Mouse (Mus musculus) limb, embryonic 13.5 days (tissue): ENCODE measurements around the gene Pold4. TPM values are rescaled to one million over a fixed set of nuclear protein-coding genes. Genes with fewer than 3 reads are reported as not detected.

Experiments
- ATAC-seq: fragments of 200-750 bp; cut with Nextera tagmentation; 2 replicates; pipeline ENCODE4 v1.8.0; 2017; ENCODE audit warnings: low read depth, moderate number of reproducible peaks, moderate TSS enrichment; ENCODE audit not compliant: low FRiP score
- H3K27ac ChIP-seq: fragments of 300-500 bp; sonication (generic); 2 replicates; pipeline ENCODE4 v1.5.1; 2015; ENCODE audit warnings: inconsistent platforms, mild to moderate bottlenecking, moderate library complexity
- H3K27me3 ChIP-seq: fragments of 300-500 bp; sonication (generic); 2 replicates; pipeline ENCODE4 v1.6.1; 2015; ENCODE audit warnings: mild to moderate bottlenecking, inconsistent platforms
- H3K36me3 ChIP-seq: fragments of 300-500 bp; sonication (generic); 2 replicates; pipeline ENCODE4 v1.6.1; 2015; ENCODE audit warnings: inconsistent platforms, mild to moderate bottlenecking, moderate library complexity
- H3K4me1 ChIP-seq: fragments of 300-500 bp; sonication (generic); 2 replicates; pipeline ENCODE4 v1.6.1; 2015; ENCODE audit warnings: inconsistent platforms
- H3K4me2 ChIP-seq: fragments of 300-500 bp; sonication (generic); replicated peaks from 2 replicates; pipeline ENCODE4 v1.6.1; 2015; ENCODE audit warnings: inconsistent platforms, mild to moderate bottlenecking, moderate library complexity
- H3K4me3 ChIP-seq: fragments of 300-500 bp; sonication (generic); 2 replicates; pipeline ENCODE4 v1.5.1; 2015; ENCODE audit warnings: moderate library complexity, mild to moderate bottlenecking, inconsistent platforms
- H3K9ac ChIP-seq: fragments of 300-500 bp; sonication (generic); 2 replicates; pipeline ENCODE4 v1.6.1; 2015; ENCODE audit warnings: mild to moderate bottlenecking, inconsistent platforms
- H3K9me3 ChIP-seq: fragments of 300-500 bp; sonication (generic); 2 replicates; pipeline ENCODE4 v1.6.1; 2016; ENCODE audit warnings: inconsistent platforms
- WGBS: fragments of 180-500 bp; shearing (Covaris S2); methylation state at CpG from one replicate; pipeline ENCODE4 v1.1.7; 2015; 5-methylcytosine and 5-hydroxymethylcytosine counted together
- polyA plus RNA-seq: library from polyadenylated mRNA; unstranded; fragments of >200 nt; fragmentation: Nextera tagmentation; extraction: Ambion mirVana; gene quantifications from 2 replicates; pipeline ENCODE4 v1.2.1, GENCODE M21; 2015

Gene Pold4
- polyA plus RNA-seq, 1 experiment from 2014 or later, result 17.6 TPM

GRCm38 (mm10) chr19:4194776-4195650 lies 36.7 kb upstream of the Pold4 start:
- Histone ChIP-seq H3K9me3 (no peaks in the 10 kb centered on the region), H3K4me2 (no peak overlapping the region), H3K4me3 (no peak overlapping the region), H3K36me3 (peaks cover 66% of the 10 kb centered on the region), H3K4me1 (peaks cover 46% of the 10 kb centered on the region), H3K27ac (no peak overlapping the region), H3K27me3 (no peaks in the 10 kb centered on the region), H3K9ac (0 out of 2 replicates have a peak overlapping the region, but pooled peaks have one; percentile 1)
- WGBS, result 79% methylated on average over 12 of the region's 12 CpGs
- ATAC-seq, result no peak

DNA sequence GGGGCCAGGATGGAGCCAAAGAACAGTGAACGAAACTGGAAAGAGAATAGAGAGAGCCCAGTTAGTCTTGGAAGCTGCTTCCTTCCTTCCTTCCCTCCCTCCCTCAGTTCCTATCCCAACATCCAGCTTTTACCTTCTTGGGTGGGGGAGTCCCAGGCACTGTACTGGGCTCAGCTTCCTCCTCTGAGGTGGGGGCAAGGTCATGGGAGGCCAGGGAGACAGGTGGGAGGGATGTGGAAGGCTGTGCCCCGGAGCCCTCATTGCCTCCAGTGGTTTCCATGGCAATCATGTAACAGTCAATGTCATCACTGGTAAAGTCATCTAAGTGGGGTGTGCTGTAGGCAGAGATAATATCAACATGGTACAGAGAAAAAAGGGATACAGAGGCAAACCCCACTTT lies 35.7 kb upstream of the Pold4 start:
- 42% methylated on average over 2 of the region's 2 CpGs for WGBS
- no peak overlapping the region for H3K4me2 ChIP-seq
- H3K4me3 ChIP-seq, result no peak overlapping the region
- H3K36me3 ChIP-seq, result peaks cover 70% of the 10 kb centered on the region
- ATAC-seq, result no peak
- H3K27me3 ChIP-seq, result no peaks in the 10 kb centered on the region
- no peak overlapping the region for H3K9ac ChIP-seq
- peaks cover 50% of the 10 kb centered on the region for H3K4me1 ChIP-seq
- no peaks in the 10 kb centered on the region for H3K9me3 ChIP-seq
- no peak overlapping the region; the same call in 1 of the 2 replicates for H3K27ac ChIP-seq

GRCm38 (mm10) chr19:4196548-4196947 lies 35.2 kb upstream of the Pold4 start:
- no peak for ATAC-seq
- no peaks in the 10 kb centered on the region for H3K27me3 ChIP-seq
- peak overlapping the region; percentile 34; the same call in 1 of the 2 replicates for H3K27ac ChIP-seq
- H3K9me3 ChIP-seq, result no peaks in the 10 kb centered on the region
- H3K4me1 ChIP-seq, result peaks cover 45% of the 10 kb centered on the region
- no peak overlapping the region for H3K4me3 ChIP-seq
- H3K4me2 ChIP-seq, result no peak overlapping the region
- WGBS, result 11% methylated on average over 5 of the region's 5 CpGs
- peak overlapping the region; percentile 25 for H3K9ac ChIP-seq
- H3K36me3 ChIP-seq, result peaks cover 70% of the 10 kb centered on the region

GRCm38 (mm10) chr19:4197180-4197579 lies 34.5 kb upstream of the Pold4 start:
- H3K4me1 ChIP-seq, result peaks cover 50% of the 10 kb centered on the region
- no peak for ATAC-seq
- peaks cover 70% of the 10 kb centered on the region for H3K36me3 ChIP-seq

DNA sequence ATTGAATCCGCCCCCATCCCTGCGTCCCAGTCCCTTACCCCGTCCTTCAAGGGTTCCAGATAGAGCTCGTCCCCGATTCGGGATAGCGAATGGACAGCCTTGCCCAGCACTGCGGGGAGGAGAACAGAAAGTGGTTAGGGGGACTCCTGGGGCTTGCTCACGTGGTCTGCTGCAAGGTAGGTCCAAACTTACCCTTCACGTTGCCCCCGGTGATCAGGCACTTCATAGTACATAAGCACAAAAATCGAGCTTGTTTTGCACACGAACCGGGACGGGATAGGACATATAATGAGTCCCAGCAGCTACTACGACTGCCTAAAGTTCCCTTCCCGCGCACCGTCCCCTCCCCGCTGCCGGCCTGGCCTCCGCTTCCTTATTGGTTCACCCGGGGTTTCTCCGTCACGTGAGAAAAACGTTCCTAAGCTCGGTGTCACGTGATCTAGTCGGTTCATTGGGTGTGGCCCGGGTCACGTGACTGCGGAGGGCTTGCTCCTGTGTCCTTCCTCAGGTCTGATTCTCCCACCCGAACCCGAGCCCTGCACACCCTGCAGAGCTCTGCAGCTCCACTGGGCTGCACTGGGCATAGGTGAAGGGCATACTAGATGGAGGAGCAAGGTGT lies 30.3 kb upstream of the Pold4 start, which contains the start of gene Rad9a:
Rad9a (minus strand) TSS at position 372 of the 619 bp plus-strand sequence.
- Histone ChIP-seq H3K27me3 (0 out of 2 replicates have a peak, but pooled peaks cover 2% of the 10 kb centered on the region), H3K4me3 (peak within 1 kb of the TSS; percentile 57)
- WGBS, result under 1% methylated on average over 34 of the region's 34 CpGs

More at GRCm38 (mm10) chr19:4197180-4197579, 34.5 kb upstream of the Pold4 start:
- no peak overlapping the region for H3K4me2 ChIP-seq
- H3K4me3 ChIP-seq, result no peak overlapping the region
- H3K9ac ChIP-seq, result no peak overlapping the region
- H3K27me3 ChIP-seq, result no peaks in the 10 kb centered on the region
- H3K9me3 ChIP-seq, result no peaks in the 10 kb centered on the region
- peak overlapping the region; percentile 34; the same call in 1 of the 2 replicates for H3K27ac ChIP-seq
- WGBS, result 69% methylated on average over 3 of the region's 3 CpGs

DNA sequence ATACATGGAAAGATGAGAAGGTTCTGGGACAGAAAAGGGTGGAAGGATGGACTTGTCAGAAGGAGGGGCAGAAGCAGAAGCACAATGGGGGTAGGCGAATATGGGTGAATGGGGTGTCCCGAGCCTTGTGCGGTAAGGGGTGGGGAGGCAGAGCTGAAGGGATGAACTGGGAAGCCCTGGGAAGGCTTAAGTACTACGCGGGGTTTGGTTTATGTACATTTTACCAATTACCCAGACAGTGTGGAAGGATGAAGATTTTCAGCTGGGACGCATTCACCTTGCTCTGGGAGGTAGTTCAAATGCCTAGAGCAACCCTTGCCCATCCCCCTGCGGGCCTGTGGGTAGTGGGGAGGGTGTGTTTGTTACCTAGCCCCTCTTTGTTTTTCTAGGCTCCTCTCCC lies 29.6 kb upstream of the Pold4 start:
- Histone ChIP-seq H3K4me2 (peak overlapping the region; percentile 94), H3K9ac (peak overlapping the region; percentile 76), H3K27me3 (0 out of 2 replicates have a peak, but pooled peaks cover 3% of the 10 kb centered on the region), H3K4me1 (peaks cover 28% of the 10 kb centered on the region), H3K36me3 (peaks cover 29% of the 10 kb centered on the region), H3K4me3 (peak overlapping the region; percentile 57), H3K9me3 (no peaks in the 10 kb centered on the region), H3K27ac (no peak overlapping the region)
- WGBS, result 31% methylated on average over 7 of the region's 7 CpGs
- no peak for ATAC-seq

More for the DNA sequence above, 30.3 kb upstream of the Pold4 start, which contains the start of gene Rad9a:
- Histone ChIP-seq H3K9me3 (no peaks in the 10 kb centered on the region), H3K4me1 (peaks cover 32% of the 10 kb centered on the region), H3K9ac (peak within 1 kb of the TSS; percentile 77), H3K36me3 (peaks cover 37% of the 10 kb centered on the region), H3K4me2 (peak within 1 kb of the TSS; percentile 94), H3K27ac (peak within 1 kb of the TSS; percentile 39)
- ATAC-seq, result peak; percentile 86

DNA sequence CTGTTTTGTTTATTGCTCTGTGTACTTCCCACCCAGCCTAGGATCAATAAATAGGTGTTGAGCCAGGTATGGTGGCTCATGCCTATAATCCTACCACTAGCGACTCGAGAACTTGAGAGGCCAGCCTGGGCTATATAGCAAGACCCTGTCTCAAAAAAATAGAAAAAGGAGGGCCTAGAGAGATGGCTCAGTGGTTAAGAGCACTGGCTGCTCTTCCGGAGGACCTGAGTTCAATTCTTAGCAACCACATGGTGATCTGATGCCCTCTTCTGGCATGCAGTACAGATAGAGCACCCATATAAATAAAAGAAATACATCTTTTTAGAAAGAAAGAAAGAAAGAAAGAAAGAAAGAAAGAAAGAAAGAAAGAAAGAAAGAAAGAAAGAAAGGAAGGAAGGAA lies 28.6 kb upstream of the Pold4 start:
- ATAC-seq, result no peak
- 0 out of 2 replicates have a peak, but pooled peaks cover 3% of the 10 kb centered on the region for H3K27me3 ChIP-seq
- no peak overlapping the region for H3K4me2 ChIP-seq
- WGBS, result 59% methylated on average over 3 of the region's 3 CpGs
- no peak overlapping the region for H3K9ac ChIP-seq
- peaks cover 20% of the 10 kb centered on the region for H3K36me3 ChIP-seq
- H3K27ac ChIP-seq, result no peak overlapping the region
- H3K4me1 ChIP-seq, result peaks cover 25% of the 10 kb centered on the region
- H3K9me3 ChIP-seq, result no peaks in the 10 kb centered on the region
- no peak overlapping the region for H3K4me3 ChIP-seq

- WGBS, result 63% methylated on average over 13 of the region's 13 CpGs
- no peaks in the 10 kb centered on the region for H3K9me3 ChIP-seq
- no peak overlapping the region for H3K9ac ChIP-seq
- H3K27me3 ChIP-seq, result 0 out of 2 replicates have a peak, but pooled peaks cover 3% of the 10 kb centered on the region
- peaks cover 25% of the 10 kb centered on the region for H3K4me1 ChIP-seq
- H3K27ac ChIP-seq, result no peak overlapping the region
- H3K36me3 ChIP-seq, result peaks cover 14% of the 10 kb centered on the region
- no peak for ATAC-seq
- no peak overlapping the region for H3K4me2 ChIP-seq
- no peak overlapping the region for H3K4me3 ChIP-seq
Measured at GRCm38 (mm10) chr19:4203604-4204326, 27.9 kb upstream of the Pold4 start.

- H3K4me1 ChIP-seq, result peaks cover 23% of the 10 kb centered on the region
- 56% methylated on average over 4 of the region's 4 CpGs for WGBS
- no peak overlapping the region for H3K4me2 ChIP-seq
- H3K27ac ChIP-seq, result no peak overlapping the region
- no peak overlapping the region for H3K4me3 ChIP-seq
- H3K36me3 ChIP-seq, result peaks cover 5% of the 10 kb centered on the region
- 0 out of 2 replicates have a peak, but pooled peaks cover 3% of the 10 kb centered on the region for H3K27me3 ChIP-seq
- no peak for ATAC-seq
- H3K9me3 ChIP-seq, result no peaks in the 10 kb centered on the region
- H3K9ac ChIP-seq, result no peak overlapping the region
Measured at GRCm38 (mm10) chr19:4204889-4205288, 26.8 kb upstream of the Pold4 start.

GRCm38 (mm10) chr19:4206971-4207370 lies 24.7 kb upstream of the Pold4 start:
- H3K27ac ChIP-seq, result no peak overlapping the region
- no peaks in the 10 kb centered on the region for H3K36me3 ChIP-seq
- no peak overlapping the region for H3K4me2 ChIP-seq
- H3K9me3 ChIP-seq, result no peaks in the 10 kb centered on the region
- 0 out of 2 replicates have a peak, but pooled peaks have one; percentile 33 for ATAC-seq
- no peak overlapping the region for H3K4me3 ChIP-seq
- H3K27me3 ChIP-seq, result peaks cover 9% of the 10 kb centered on the region; the same call in 1 of the 2 replicates
- peaks cover 15% of the 10 kb centered on the region for H3K4me1 ChIP-seq
- no peak overlapping the region for H3K9ac ChIP-seq
- 2% methylated on average over 2 of the region's 2 CpGs for WGBS

DNA sequence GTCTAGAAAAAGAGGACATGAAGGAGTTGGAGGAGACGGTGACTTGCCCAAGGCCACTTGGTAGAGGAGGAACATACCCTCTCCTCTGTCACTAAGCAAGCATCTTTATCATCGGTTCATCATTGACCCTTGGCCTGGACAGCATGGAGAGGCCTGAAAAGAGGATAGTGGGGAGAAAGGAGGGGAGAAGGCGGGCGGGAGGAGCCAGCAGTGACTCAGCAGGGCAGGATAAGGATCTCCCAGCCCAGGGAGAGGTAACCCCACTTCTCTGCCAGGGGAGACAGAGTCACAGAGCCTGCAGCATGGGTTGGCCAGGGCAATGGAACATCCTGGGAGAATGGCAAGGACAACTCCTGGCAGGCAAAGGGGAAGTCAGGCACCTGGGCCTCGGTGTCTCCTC lies 23.1 kb upstream of the Pold4 start:
- WGBS, result 80% methylated on average over 5 of the region's 5 CpGs
- peaks cover 9% of the 10 kb centered on the region; the same call in 1 of the 2 replicates for H3K27me3 ChIP-seq
- H3K9ac ChIP-seq, result no peak overlapping the region
- no peak overlapping the region for H3K4me3 ChIP-seq
- H3K9me3 ChIP-seq, result no peaks in the 10 kb centered on the region
- H3K4me2 ChIP-seq, result no peak overlapping the region
- no peak overlapping the region for H3K27ac ChIP-seq
- no peak for ATAC-seq
- H3K4me1 ChIP-seq, result peaks cover 26% of the 10 kb centered on the region
- H3K36me3 ChIP-seq, result no peaks in the 10 kb centered on the region
